Mouse (Mus musculus) ES-E14 (cell line): ENCODE results near the gene Kpna7.

Source experiments
- CHD2 ChIP-seq: IDR thresholded peaks from 2 replicates; pipeline ENCODE4 v1.6.1; 2014; ENCODE audit warnings: mild to moderate bottlenecking, low read depth, low read length, inconsistent platforms
- HCFC1 ChIP-seq: IDR thresholded peaks from 2 replicates; pipeline ENCODE4 v1.6.1; 2012; ENCODE audit warnings: low read length, inconsistent platforms, borderline replicate concordance; ENCODE audit not compliant: insufficient read depth
- MAFK ChIP-seq: IDR thresholded peaks from 2 replicates; pipeline ENCODE4 v1.6.1; 2014; ENCODE audit warnings: mild to moderate bottlenecking, low read depth, low read length, inconsistent platforms; ENCODE audit not compliant: insufficient read depth
- ZC3H11A ChIP-seq: IDR thresholded peaks from 2 replicates; pipeline ENCODE4 v1.6.1; 2012; ENCODE audit warnings: low read depth, mild to moderate bottlenecking, inconsistent platforms, low read length, borderline replicate concordance

GRCm38 (mm10) chr5:144988340-144989060 is 95.3 kb downstream of the Kpna7 start:
- TF ChIP-seq ZC3H11A: no peak; the same call in 1 of the 2 replicates
- no peak for TF ChIP-seq MAFK
- no peak for TF ChIP-seq CHD2
- TF ChIP-seq HCFC1: no peak
